Mouse (Mus musculus) hindbrain, postnatal 0 days (tissue): Measurements from ENCODE around the gene Psmb6. TPM values are rescaled to one million over a fixed set of nuclear protein-coding genes. Genes with fewer than 3 reads are reported as not detected.
A peak's percentile ranks its signal among the peaks of the same experiment; 100 is the strongest.
"Not testable (repeated sequence)": the region's sequence is repeated elsewhere in the genome, so short reads cannot be mapped to it uniquely, and the experiment has no call there.

Experiments used
- ATAC-seq: fragments of 200-750 bp; cut with Nextera tagmentation; 2 replicates; pipeline ENCODE4 v1.8.0; 2017; ENCODE audit warnings: mild to moderate bottlenecking, moderate TSS enrichment, moderate library complexity
- DNase-seq: peaks from one replicate; pipeline ENCODE4 v3.0.0-alpha.2; 2015; ENCODE audit warnings: low spot score
- H3K27ac ChIP-seq: fragments of 300-500 bp; sonication (generic); 2 replicates; pipeline ENCODE4 v1.5.1; 2014; ENCODE audit warnings: mild to moderate bottlenecking
- H3K27me3 ChIP-seq: fragments of 300-500 bp; sonication (generic); 2 replicates; pipeline ENCODE4 v1.6.1; 2014; ENCODE audit warnings: low read length, mixed read lengths; ENCODE audit not compliant: insufficient read depth
- H3K36me3 ChIP-seq: fragments of 300-500 bp; sonication (generic); 2 replicates; pipeline ENCODE4 v1.6.1; 2014; ENCODE audit warnings: low read length, mixed read lengths; ENCODE audit not compliant: insufficient read depth
- H3K4me1 ChIP-seq: fragments of 300-500 bp; sonication (generic); 2 replicates; pipeline ENCODE4 v1.6.1; 2014; ENCODE audit warnings: antibody characterized with exemption, low read length, mixed read lengths; ENCODE audit not compliant: insufficient read depth
- H3K4me2 ChIP-seq: fragments of 300-500 bp; sonication (generic); 2 replicates; pipeline ENCODE4 v1.6.1; 2014; ENCODE audit warnings: low read depth, mild to moderate bottlenecking, low read length, moderate library complexity, mixed read lengths
- H3K4me3 ChIP-seq: fragments of 300-500 bp; sonication (generic); 2 replicates; pipeline ENCODE4 v1.5.1; 2014; ENCODE audit warnings: low read length
- H3K9ac ChIP-seq: fragments of 300-500 bp; sonication (generic); replicated peaks from 2 replicates; pipeline ENCODE4 v1.6.1; 2014; ENCODE audit warnings: mild to moderate bottlenecking, low read length, moderate library complexity, mixed read lengths
- H3K9me3 ChIP-seq: fragments of 300-500 bp; sonication (generic); 2 replicates; pipeline ENCODE4 v1.6.1; 2016; ENCODE audit warnings: low read length, mixed read lengths
- CTCF ChIP-seq: IDR thresholded peaks from 2 replicates; pipeline ENCODE4 v1.5.1; 2016; ENCODE audit warnings: antibody characterized with exemption, control low read depth, low read depth
- WGBS: fragments of 180-500 bp; shearing (Covaris S2); extraction: QIAGEN DNeasy Blood & Tissue Kit; methylation state at CpG from one replicate; pipeline ENCODE4 v1.1.7; 2014; 5-methylcytosine and 5-hydroxymethylcytosine counted together
- polyA plus RNA-seq: library from polyadenylated mRNA; unstranded; fragments of >200 nt; fragmentation: Nextera tagmentation; extraction: Ambion mirVana; gene quantifications from 2 replicates; pipeline ENCODE4 v1.2.1, GENCODE M21; 2015
- total RNA-seq: library from RNA; depleted of rRNA; stranded (reverse); fragments of >200 nt; gene quantifications from 2 replicates; pipeline ENCODE4 v1.2.3, GENCODE M21; 2014

Gene Psmb6
- total and polyA plus RNA-seq, 2 experiments from 2014 or later = 504 to 887 TPM

GRCm38 (mm10) chr11:70520178-70520769, 4.9 kb upstream of the Psmb6 start:
- peak overlapping the region; percentile 52 for H3K9ac ChIP-seq
- TF ChIP-seq CTCF = peak; percentile 37
- 15% methylated on average over 41 of the region's 41 CpGs for WGBS
- ATAC-seq = peak; percentile 59
- no peaks in the 10 kb centered on the region for H3K9me3 ChIP-seq
- peak overlapping the region; percentile 42 for H3K4me2 ChIP-seq
- no peaks in the 10 kb centered on the region for H3K27me3 ChIP-seq
- H3K4me3 ChIP-seq = peak overlapping the region; percentile 22
- H3K4me1 ChIP-seq = no peaks in the 10 kb centered on the region
- H3K27ac ChIP-seq = peak overlapping the region; percentile 73; the same call in 1 of the 2 replicates
- peak; percentile 50 for DNase-seq
- H3K36me3 ChIP-seq = no peaks in the 10 kb centered on the region

GRCm38 (mm10) chr11:70523306-70523989, 1.7 kb upstream of the Psmb6 start:
- H3K36me3 ChIP-seq = peaks cover 10% of the 10 kb centered on the region; the same call in 1 of the 2 replicates
- ATAC-seq, DNase-seq, H3K4me2 ChIP-seq, H3K4me3 ChIP-seq, H3K9me3 ChIP-seq, H3K27me3 ChIP-seq, H3K9ac ChIP-seq, H3K4me1 ChIP-seq, H3K27ac ChIP-seq: not testable (repeated sequence)
- WGBS = 88% methylated on average over 8 of the region's 8 CpGs
- 0 out of 2 replicates have a peak, but pooled peaks have one; percentile 6 for TF ChIP-seq CTCF

GRCm38 (mm10) chr11:70524782-70525181, 385 bp upstream of the Psmb6 start:
- Histone ChIP-seq H3K4me2 (peak overlapping the region; percentile 56), H3K4me3 (peak overlapping the region; percentile 59), H3K4me1 (peaks cover 6% of the 10 kb centered on the region; the same call in 1 of the 2 replicates), H3K36me3 (peaks cover 11% of the 10 kb centered on the region; the same call in 1 of the 2 replicates), H3K9ac (no peak overlapping the region), H3K27me3 (no peaks in the 10 kb centered on the region), H3K27ac (no peak overlapping the region), H3K9me3 (no peaks in the 10 kb centered on the region)
- ATAC-seq (peak; percentile 3; the same call in 1 of the 2 replicates), DNase-seq (no peak)
- no peak for TF ChIP-seq CTCF
- 8% methylated on average over 8 of the region's 8 CpGs for WGBS

GRCm38 (mm10) chr11:70525726-70526125, 559 bp downstream of the Psmb6 start:
- peak overlapping the region; percentile 76 for H3K4me2 ChIP-seq
- H3K9me3 ChIP-seq = no peaks in the 10 kb centered on the region
- 3% methylated on average over 12 of the region's 12 CpGs for WGBS
- H3K4me1 ChIP-seq = peaks cover 6% of the 10 kb centered on the region; the same call in 1 of the 2 replicates
- DNase-seq = no peak
- H3K4me3 ChIP-seq = peak overlapping the region; percentile 59
- peaks cover 11% of the 10 kb centered on the region; the same call in 1 of the 2 replicates for H3K36me3 ChIP-seq
- ATAC-seq = peak; percentile 10; the same call in 1 of the 2 replicates
- H3K27ac ChIP-seq = peak overlapping the region; percentile 62
- peak overlapping the region; percentile 62 for H3K9ac ChIP-seq
- TF ChIP-seq CTCF = no peak
- no peaks in the 10 kb centered on the region for H3K27me3 ChIP-seq

- Histone ChIP-seq H3K9me3 (no peaks in the 10 kb centered on the region), H3K4me1 (peaks cover 6% of the 10 kb centered on the region; the same call in 1 of the 2 replicates), H3K27ac (no peak overlapping the region), H3K36me3 (peaks cover 11% of the 10 kb centered on the region; the same call in 1 of the 2 replicates), H3K27me3 (no peaks in the 10 kb centered on the region), H3K4me2 (peak overlapping the region; percentile 76), H3K9ac (no peak overlapping the region), H3K4me3 (peak overlapping the region; percentile 59)
- ATAC-seq (no peak), DNase-seq (no peak)
- 92% methylated on average over 12 of the region's 12 CpGs for WGBS
- TF ChIP-seq CTCF = no peak
Measured at GRCm38 (mm10) chr11:70526211-70526610, 1.0 kb downstream of the Psmb6 start.

- 86% methylated on average over 7 of the region's 7 CpGs for WGBS
- H3K4me1 ChIP-seq = peaks cover 6% of the 10 kb centered on the region; the same call in 1 of the 2 replicates
- H3K9ac ChIP-seq = no peak overlapping the region
Measured at GRCm38 (mm10) chr11:70528610-70529009, 3.4 kb downstream of the Psmb6 start.

More at GRCm38 (mm10) chr11:70528610-70529009, 3.4 kb downstream of the Psmb6 start:
- peaks cover 11% of the 10 kb centered on the region; the same call in 1 of the 2 replicates for H3K36me3 ChIP-seq
- no peaks in the 10 kb centered on the region for H3K9me3 ChIP-seq
- ATAC-seq (no peak), DNase-seq (no peak)
- no peak overlapping the region for H3K4me2 ChIP-seq
- no peaks in the 10 kb centered on the region for H3K27me3 ChIP-seq
- TF ChIP-seq CTCF = no peak
- no peak overlapping the region for H3K27ac ChIP-seq
- no peak overlapping the region for H3K4me3 ChIP-seq
